21 mouse cellular contexts compared by ENCODE assay signal in the genomic region with DNA sequence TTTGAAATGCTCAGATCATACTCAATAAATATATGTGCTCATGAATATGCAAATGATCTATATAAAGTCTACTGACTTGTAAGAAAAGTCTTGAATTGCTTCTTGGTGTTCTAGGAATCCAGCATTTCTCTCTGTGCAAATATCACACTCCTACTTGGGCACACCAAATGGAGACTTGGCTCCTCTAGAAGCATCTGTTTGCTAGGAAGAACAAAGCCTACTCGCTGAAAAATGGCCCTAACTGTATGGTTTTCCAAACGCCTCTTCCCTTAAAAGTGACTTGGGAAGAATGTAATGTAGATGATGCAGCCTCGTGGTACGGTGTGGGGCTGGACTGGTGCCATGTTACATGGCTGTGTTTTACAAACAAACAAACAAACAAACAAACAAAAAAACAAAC. TPM values are rescaled to one million over a fixed set of nuclear protein-coding genes. Genes with fewer than 3 reads are reported as not detected.
DNase-seq lines count a peak whose midpoint lies in the region; ATAC-seq lines count a peak whose summit lies in the region.
"Had no signal": no experiment of that assay in that cellular context is flagged by ENCODE, and none has a peak within 500 bp of the region (broad histone marks: within the 10 kb centered on the region; RNA-seq: fewer than 3 reads in every experiment).

No protein-coding gene starts in this region.

- H3K4me1 ChIP-seq in limb, embryonic 13.5 days, result peaks cover 50% of the 10 kb centered on the region
- H3K4me1 ChIP-seq: embryonic facial prominence, embryonic 12.5 days; heart, embryonic 15.5 days; hindbrain, embryonic 10.5 days; midbrain, embryonic 13.5 days had no signal

- H3K27ac ChIP-seq in limb, embryonic 13.5 days, result peak overlapping the region; percentile 87
- H3K27ac ChIP-seq: embryonic facial prominence, embryonic 12.5 days; heart, embryonic 15.5 days; hindbrain, embryonic 10.5 days; kidney, embryonic 15.5 days; macrophage; midbrain, embryonic 13.5 days had no signal

- H3K36me3 ChIP-seq in limb, embryonic 13.5 days, result no peaks in the 10 kb centered on the region
- H3K36me3 ChIP-seq: embryonic facial prominence, embryonic 12.5 days; heart, embryonic 15.5 days; hindbrain, embryonic 10.5 days; kidney, embryonic 15.5 days; midbrain, embryonic 13.5 days had no signal

- H3K4me2 ChIP-seq in limb, embryonic 13.5 days (replicated peaks), result peak overlapping the region; percentile 46
- H3K4me2 ChIP-seq: embryonic facial prominence, embryonic 12.5 days; heart, embryonic 15.5 days; kidney, embryonic 15.5 days; midbrain, embryonic 13.5 days had no signal

- no peak overlapping the region for H3K9ac ChIP-seq in limb, embryonic 13.5 days
- H3K9ac ChIP-seq: embryonic facial prominence, embryonic 12.5 days; heart, embryonic 15.5 days; kidney, embryonic 15.5 days; midbrain, embryonic 13.5 days had no signal

- no peak overlapping the region for H3K4me3 ChIP-seq in limb, embryonic 13.5 days
- H3K4me3 ChIP-seq: embryonic facial prominence, embryonic 12.5 days; heart, embryonic 15.5 days; hindbrain, embryonic 10.5 days; kidney, embryonic 15.5 days; midbrain, embryonic 13.5 days had no signal

- ATAC-seq in limb, embryonic 13.5 days (ENCODE audit: low FRiP score, low read depth), result no peak
- ATAC-seq: midbrain, embryonic 13.5 days had no signal

- DNase-seq in layer of hippocampus, adult 18-20 months (ENCODE audit: low spot score in 2 of 2), result peak; percentile 14 to 69
- DNase-seq in layer of hippocampus, postnatal 10 days (ENCODE audit: low spot score in 2 of 2), result no peak
- DNase-seq in MN1 (ENCODE audit: low spot score), result peak; percentile 39
- peak; percentile 59 for DNase-seq in layer of hippocampus, adult 9-11 months
- no peak for DNase-seq in testis, postnatal 14 days (ENCODE audit: low spot score)
- no peak for DNase-seq in embryo, embryonic 11 days
- no peak for DNase-seq in kidney, postnatal 36 days
- DNase-seq: adrenal gland, adult 2 months; cerebellum, adult 18-20 months; heart, adult 18-20 months; liver; lung, adult 2 months; thymus, adult 2 months had no signal

- H3K27me3 ChIP-seq in limb, embryonic 13.5 days, result no peaks in the 10 kb centered on the region
- H3K27me3 ChIP-seq: embryonic facial prominence, embryonic 12.5 days; heart, embryonic 15.5 days; kidney, embryonic 15.5 days; midbrain, embryonic 13.5 days had no signal

- WGBS in limb, embryonic 13.5 days, result 51% methylated on average over 4 of the region's 4 CpGs

- no peaks in the 10 kb centered on the region for H3K9me3 ChIP-seq in limb, embryonic 13.5 days
- H3K9me3 ChIP-seq: embryonic facial prominence, embryonic 12.5 days; heart, embryonic 15.5 days; hindbrain, embryonic 10.5 days; kidney, embryonic 15.5 days; midbrain, embryonic 13.5 days had no signal

RNA-seq across cellular contexts. Expression of a gene that starts 24.0 kb away (rescaled TPM):
- 10 to 100 TPM; 70.2 to 83.1 TPM for total RNA-seq in layer of hippocampus, adult 18-20 months (2021)
- total RNA-seq in layer of hippocampus, postnatal 10 days (2021), result 10 to 100 TPM; 66.2 to 78.6 TPM
- polyA plus RNA-seq in limb, embryonic 13.5 days (2015; fragmentation: Nextera tagmentation; extraction: Ambion mirVana), result 250 and 254 TPM in 2 replicates

RNA-seq across cellular contexts. Expression of a gene that starts 52.6 kb away (rescaled TPM):
- total RNA-seq in layer of hippocampus, adult 18-20 months (2021), result under 1 TPM in 1 of 2 experiments, not detected in 1; 0.57 TPM
- 1 to 10 TPM; 1.1 to 1.6 TPM for total RNA-seq in layer of hippocampus, postnatal 10 days (2021)
- 2.0 and 2.6 TPM in 2 replicates for polyA plus RNA-seq in limb, embryonic 13.5 days (2015; fragmentation: Nextera tagmentation; extraction: Ambion mirVana)
- polyA plus RNA-seq: midbrain, embryonic 13.5 days; neural tube, embryonic 11.5 days had no signal

Comparison
In these comparisons a context has a peak if more than half of its experiments do, and no peak if none do; other contexts are left out.
1. DNase-seq: peak in layer of hippocampus, adult 18-20 months (2 of 2), MN1 (single experiment) and layer of hippocampus, adult 9-11 months (single experiment); none in layer of hippocampus, postnatal 10 days (0 of 2), testis, postnatal 14 days (single experiment), embryo, embryonic 11 days (single experiment) and kidney, postnatal 36 days (0 of 2).